In genomic region chr11:78828386-78828785, GRCm38 (mm10) we compare ENCODE assay signal across 10 mouse cellular contexts. TPM values are rescaled to one million over a fixed set of nuclear protein-coding genes. Genes with fewer than 3 reads are reported as not detected.
DNase-seq lines count a peak whose midpoint lies in the region; ATAC-seq and TF ChIP-seq lines count a peak whose summit lies in the region.
"Had no signal": no experiment of that assay in that cellular context is flagged by ENCODE, and none has a peak within 500 bp of the region (broad histone marks: within the 10 kb centered on the region; RNA-seq: fewer than 3 reads in every experiment).

No protein-coding gene starts in this region.

- 36% methylated on average over 2 of the region's 2 CpGs for WGBS in heart, postnatal 0 days
- 55% methylated on average over 2 of the region's 2 CpGs for WGBS in heart, embryonic 11.5 days (ENCODE audit: insufficient replicate concordance)

- H3K4me2 ChIP-seq in heart, postnatal 0 days (ENCODE audit: low read depth, low read length), result no peak overlapping the region
- H3K4me2 ChIP-seq in heart, embryonic 11.5 days, result no peak overlapping the region
- H3K4me2 ChIP-seq: embryonic facial prominence, embryonic 15.5 days; limb, embryonic 12.5 days had no signal

- intact Hi-C loops in gastrocnemius, postnatal 14 days (cut with DNase I; ENCODE audit: low total_unique reads), result loop anchor here (5.0 kb wide), 1 partner anchor 271 kb away; no protein-coding TSS in a partner anchor

- no peaks in the 10 kb centered on the region for H3K27me3 ChIP-seq in heart, postnatal 0 days (ENCODE audit: control insufficient read depth, insufficient read depth, low read length)
- no peaks in the 10 kb centered on the region for H3K27me3 ChIP-seq in heart, embryonic 11.5 days (ENCODE audit: control insufficient read depth, insufficient read depth, low read length)

- TF ChIP-seq CTCF in heart, postnatal 0 days (IDR thresholded peaks at IDR 0.05; ENCODE audit: low read depth), result peak; percentile 59

- no peak for ATAC-seq in heart, postnatal 0 days (ENCODE audit: insufficient read depth, low read depth)
- no peak for ATAC-seq in heart, embryonic 11.5 days (replicated peaks; ENCODE audit: insufficient number of reproducible peaks, low FRiP score, low TSS enrichment)

- H3K36me3 ChIP-seq in heart, postnatal 0 days (replicated peaks; ENCODE audit: control insufficient read depth, insufficient read depth, low read length), result no peaks in the 10 kb centered on the region
- H3K36me3 ChIP-seq in heart, embryonic 11.5 days (ENCODE audit: control insufficient read depth, insufficient read depth, low read length), result no peaks in the 10 kb centered on the region
- H3K36me3 ChIP-seq: embryonic facial prominence, embryonic 15.5 days; limb, embryonic 12.5 days had no signal

- no peaks in the 10 kb centered on the region for H3K9me3 ChIP-seq in heart, postnatal 0 days (replicated peaks; ENCODE audit: control insufficient read depth, low read length)
- H3K9me3 ChIP-seq in heart, embryonic 11.5 days (replicated peaks; ENCODE audit: control insufficient read depth, low read length), result no peaks in the 10 kb centered on the region
- H3K9me3 ChIP-seq: embryonic facial prominence, embryonic 15.5 days; limb, embryonic 12.5 days had no signal

- 0 out of 2 replicates have a peak overlapping the region, but pooled peaks have one; percentile 27 for H3K27ac ChIP-seq in heart, postnatal 0 days (ENCODE audit: low read depth)
- no peak overlapping the region for H3K27ac ChIP-seq in heart, embryonic 11.5 days (ENCODE audit: low read depth, low read length)
- H3K27ac ChIP-seq: embryonic facial prominence, embryonic 15.5 days; limb, embryonic 12.5 days had no signal

- H3K4me1 ChIP-seq in heart, postnatal 0 days (ENCODE audit: control insufficient read depth, insufficient read depth), result peaks cover 33% of the 10 kb centered on the region
- peaks cover 45% of the 10 kb centered on the region for H3K4me1 ChIP-seq in heart, embryonic 11.5 days (ENCODE audit: control insufficient read depth, insufficient read depth, low read length)

- H3K4me3 ChIP-seq in heart, postnatal 0 days (ENCODE audit: low read depth, low read length), result no peak overlapping the region
- H3K4me3 ChIP-seq in heart, embryonic 11.5 days (ENCODE audit: low read depth, low read length), result no peak overlapping the region
- H3K4me3 ChIP-seq: embryonic facial prominence, embryonic 15.5 days; limb, embryonic 12.5 days had no signal

- no peak for TF ChIP-seq EP300 in heart, postnatal 0 days (IDR thresholded peaks at IDR 0.05; ENCODE audit: low read depth)

- DNase-seq in heart, postnatal 0 days (ENCODE audit: low spot score), result no peak
- DNase-seq in 416B (ENCODE audit: low read depth) (peak; percentile 89), NIH3T3 (ENCODE audit: low read depth) (peak; percentile 74)
- DNase-seq in kidney, postnatal 25 days, result peak; percentile 36 to 60
- no peak for DNase-seq in testis, postnatal 10 days (ENCODE audit: low spot score)
- no peak for DNase-seq in gastrocnemius, postnatal 14 days
- DNase-seq: heart, postnatal 36 days had no signal

- no peak overlapping the region for H3K9ac ChIP-seq in heart, postnatal 0 days (replicated peaks; ENCODE audit: low read depth, low read length)
- no peak overlapping the region for H3K9ac ChIP-seq in heart, embryonic 11.5 days (ENCODE audit: low read depth, low read length)
- H3K9ac ChIP-seq: embryonic facial prominence, embryonic 15.5 days; limb, embryonic 12.5 days had no signal

RNA-seq across cellular contexts. Expression of gene Lyrm9, which starts 2.0 kb away (rescaled TPM):
- 6.9 TPM in 2 replicates for total RNA-seq in heart, postnatal 0 days (2014; rRNA removed; ENCODE audit: low replicate concordance)
- 47.0 and 51.7 TPM in 2 replicates for polyA plus RNA-seq in heart, postnatal 0 days (2015; fragmentation: Nextera tagmentation; extraction: Ambion mirVana)
- polyA plus RNA-seq in heart, embryonic 11.5 days (2014; fragmentation: Nextera tagmentation; extraction: Ambion mirVana), result 27.4 and 28.3 TPM in 2 replicates
- total RNA-seq in gastrocnemius, postnatal 14 days (2021), result 10 to 100 TPM; 11.5 to 14.2 TPM

Comparison
In these comparisons a context has a peak if more than half of its experiments do, and no peak if none do; other contexts are left out.
1. DNase-seq: peak in 416B (single experiment), NIH3T3 (single experiment) and kidney, postnatal 25 days (2 of 2); none in heart, postnatal 0 days (single experiment), testis, postnatal 10 days (single experiment) and gastrocnemius, postnatal 14 days (single experiment).